Mouse (Mus musculus) small intestine, adult 2 months (tissue): ENCODE measurements around the gene Fam184a.

ENCODE experiments used
- CTCF ChIP-seq: fragments of 200-500 bp; IDR thresholded peaks from 2 replicates; pipeline ENCODE4 v1.5.1; 2012; ENCODE audit warnings: low read depth, mild to moderate bottlenecking, control low read depth, inconsistent platforms, low read length, moderate library complexity, mixed read lengths; ENCODE audit not compliant: insufficient replicate concordance, insufficient read length; ENCODE audit errors: extremely low read depth
- POLR2A ChIP-seq: fragments of 200-500 bp; IDR thresholded peaks from 2 replicates; pipeline ENCODE4 v1.6.1; 2012; ENCODE audit warnings: low read depth, mild to moderate bottlenecking, control low read depth, inconsistent platforms, low read length, moderate library complexity

- TF ChIP-seq CTCF (no peak), POLR2A (no peak)
Measured at GRCm38 (mm10) chr10:53704516-53704915, 46.4 kb downstream of the Fam184a start.
